Mouse (Mus musculus): Measurements from ENCODE around the gene Pcsk2. TPM values are rescaled to one million over a fixed set of nuclear protein-coding genes. Genes with fewer than 3 reads are reported as not detected.
A peak's percentile ranks its signal among the peaks of the same experiment; 100 is the strongest.

Gene Pcsk2
- total RNA-seq, 2 experiments from 2014 or later, result not detected

GRCm38 (mm10) chr2:143643305-143643704 lies 97.3 kb downstream of the Pcsk2 start:
- ATAC-seq (replicated peaks; ENCODE audit: poor library complexity), result no peak

DNA sequence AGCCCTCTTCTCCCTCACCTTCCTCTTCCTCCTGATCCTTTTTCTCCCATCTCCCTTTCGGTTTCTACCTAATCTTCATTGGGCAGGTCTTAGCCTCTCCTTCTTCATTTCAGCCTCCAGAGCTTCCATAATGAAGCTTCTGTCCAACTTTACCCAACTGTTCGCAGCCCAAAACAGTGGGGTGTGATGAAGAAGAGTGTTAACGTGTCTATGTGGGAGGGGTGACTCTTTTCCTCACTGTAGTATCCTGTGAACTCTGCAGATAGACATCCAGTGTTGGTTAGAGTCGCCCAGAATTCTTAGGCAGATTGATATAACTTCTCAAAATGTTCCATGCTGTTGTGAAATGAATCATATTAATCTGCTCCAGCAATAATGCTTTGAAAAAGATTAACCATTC lies 98.4 kb downstream of the Pcsk2 start:
- no peak for ATAC-seq (replicated peaks; ENCODE audit: poor library complexity)

GRCm38 (mm10) chr2:143646001-143646400 lies 100.0 kb downstream of the Pcsk2 start:
- no peak for ATAC-seq (replicated peaks; ENCODE audit: poor library complexity)

- no peak for ATAC-seq (replicated peaks; ENCODE audit: poor library complexity)
Observed at GRCm38 (mm10) chr2:143654621-143655020, 108.7 kb downstream of the Pcsk2 start.

GRCm38 (mm10) chr2:143656968-143657367 lies 111.0 kb downstream of the Pcsk2 start:
- no peak for ATAC-seq (replicated peaks; ENCODE audit: poor library complexity)

DNA sequence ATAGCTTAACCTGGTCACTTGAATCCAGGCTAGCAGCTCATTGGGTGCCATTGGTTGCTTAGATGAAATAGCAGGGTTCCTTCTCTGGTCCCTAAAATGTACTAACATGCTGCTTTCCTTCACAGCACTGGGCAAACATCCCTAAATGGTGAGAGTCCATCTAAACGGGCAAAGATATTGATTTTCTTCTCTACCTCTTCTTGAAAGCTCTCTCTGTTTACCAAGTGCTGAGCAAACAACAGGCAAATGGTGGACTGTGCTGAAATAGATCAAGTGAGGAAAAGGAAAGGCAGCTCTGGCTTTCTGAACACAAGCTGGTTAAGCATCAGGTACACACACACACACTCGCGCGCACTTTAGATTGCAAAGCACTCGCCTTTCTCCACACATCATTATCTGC lies 120.8 kb downstream of the Pcsk2 start:
- ATAC-seq (replicated peaks; ENCODE audit: poor library complexity), result no peak

DNA sequence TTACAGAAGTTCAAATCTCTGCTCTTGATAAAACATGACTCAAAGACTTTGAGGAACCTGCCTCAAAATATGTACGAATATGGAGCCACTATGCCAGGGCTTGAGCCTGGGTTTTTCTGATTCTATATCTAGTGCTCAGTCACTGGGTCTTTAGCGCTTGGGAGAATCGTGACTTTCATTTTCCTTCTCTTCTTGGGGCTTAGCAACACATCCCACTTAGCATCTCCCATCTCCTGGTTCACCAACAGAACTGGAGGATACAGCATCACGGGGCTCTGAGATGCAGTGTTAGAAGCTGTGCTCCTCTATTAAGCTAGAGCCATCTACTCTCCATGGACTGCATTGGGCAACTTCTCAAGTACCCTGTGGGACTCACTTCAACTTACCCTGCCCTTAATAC lies 131.9 kb downstream of the Pcsk2 start:
- no peak for ATAC-seq (replicated peaks; ENCODE audit: poor library complexity)

DNA sequence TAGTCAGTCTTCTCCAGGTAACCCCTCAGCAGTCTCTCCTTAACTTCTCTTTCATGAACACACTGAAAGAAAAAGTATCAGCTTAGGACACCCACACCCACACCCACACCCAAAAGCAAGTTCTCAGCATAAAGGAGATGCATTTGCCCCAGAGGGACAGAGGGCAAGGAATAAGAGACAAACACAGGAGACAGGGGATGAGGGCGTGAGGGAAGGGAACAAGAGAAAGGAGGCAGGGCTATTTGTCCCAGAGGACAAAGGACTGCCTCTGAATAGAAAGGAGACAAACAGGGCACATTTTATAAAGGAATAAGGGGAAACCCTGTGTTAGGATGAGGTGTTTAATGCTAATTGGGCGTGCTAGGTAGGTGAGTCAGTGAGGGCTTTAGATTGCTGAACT lies 133.6 kb downstream of the Pcsk2 start:
- no peak for ATAC-seq (replicated peaks; ENCODE audit: poor library complexity)

GRCm38 (mm10) chr2:143681873-143682555 lies 136.1 kb downstream of the Pcsk2 start:
- no peak for ATAC-seq (replicated peaks; ENCODE audit: poor library complexity)

DNA sequence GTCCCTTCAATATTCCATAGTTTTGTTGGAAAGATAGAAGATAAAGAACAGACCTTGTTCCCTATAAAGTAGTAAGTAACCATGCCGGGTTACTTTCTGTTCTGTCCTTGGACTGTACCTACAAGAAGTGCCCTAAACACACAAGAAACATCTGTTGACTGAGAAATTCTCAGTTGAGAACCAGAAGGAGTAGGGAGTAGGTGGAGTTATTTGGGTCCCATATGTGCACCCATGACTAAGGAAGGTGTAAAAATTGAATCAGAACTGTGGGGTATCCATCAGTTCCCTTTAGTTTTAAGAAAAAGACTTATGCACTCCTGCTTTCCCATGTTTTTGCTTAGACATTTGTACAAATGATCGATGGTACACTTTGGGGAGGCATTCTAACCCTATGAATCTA lies 137.6 kb downstream of the Pcsk2 start:
- no peak for ATAC-seq (replicated peaks; ENCODE audit: poor library complexity)

- ATAC-seq (replicated peaks; ENCODE audit: poor library complexity), result no peak
Observed at GRCm38 (mm10) chr2:143691244-143691643, 145.3 kb downstream of the Pcsk2 start.

DNA sequence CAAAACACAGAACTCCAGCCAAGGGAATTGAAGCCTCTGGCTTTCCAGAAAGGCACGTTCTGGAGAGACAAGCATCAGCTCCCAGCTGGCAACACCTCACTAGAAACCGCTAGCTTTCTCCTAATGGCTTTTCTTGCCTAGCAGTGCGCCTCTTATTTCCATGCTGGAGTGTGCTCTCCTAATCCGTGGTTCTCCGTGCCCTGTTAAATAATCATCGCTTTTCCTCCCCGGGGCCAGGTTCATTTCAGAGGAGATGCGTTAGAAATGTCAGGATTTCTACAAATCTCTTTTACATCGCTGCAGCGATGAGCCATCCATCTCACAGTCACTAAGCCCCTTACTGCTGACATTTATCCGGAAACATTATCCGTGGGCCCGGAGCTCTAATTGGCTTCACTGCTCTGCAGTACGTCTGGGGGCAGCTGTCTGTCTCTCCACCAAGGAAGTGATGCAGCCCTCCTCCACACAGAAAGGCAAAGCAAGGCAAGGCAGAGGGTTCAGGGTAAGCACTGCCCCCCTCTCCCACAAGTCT lies 150.1 kb downstream of the Pcsk2 start:
- no peak for ATAC-seq (replicated peaks; ENCODE audit: poor library complexity)

DNA sequence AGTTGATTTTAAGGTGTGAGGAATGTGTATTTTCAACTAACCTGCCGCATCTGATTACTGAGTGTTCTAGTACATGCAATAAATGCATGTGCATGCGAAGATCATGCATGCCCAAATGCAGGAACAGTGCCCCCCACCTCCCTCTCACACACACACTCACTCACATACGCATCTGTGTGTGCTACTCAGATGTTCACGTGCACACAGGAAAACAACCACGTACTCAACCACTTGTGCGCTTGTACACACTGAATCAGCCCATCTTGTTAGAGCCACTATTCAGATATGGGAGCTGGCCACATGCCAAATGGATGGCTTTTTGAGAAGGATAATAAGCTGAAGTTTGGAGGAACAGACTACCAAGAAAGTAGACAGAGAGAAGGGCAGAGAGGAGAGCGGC lies 150.7 kb downstream of the Pcsk2 start:
- ATAC-seq (replicated peaks; ENCODE audit: poor library complexity), result no peak

GRCm38 (mm10) chr2:143701141-143701540 lies 155.2 kb downstream of the Pcsk2 start:
- ATAC-seq (replicated peaks; ENCODE audit: poor library complexity), result no peak

DNA sequence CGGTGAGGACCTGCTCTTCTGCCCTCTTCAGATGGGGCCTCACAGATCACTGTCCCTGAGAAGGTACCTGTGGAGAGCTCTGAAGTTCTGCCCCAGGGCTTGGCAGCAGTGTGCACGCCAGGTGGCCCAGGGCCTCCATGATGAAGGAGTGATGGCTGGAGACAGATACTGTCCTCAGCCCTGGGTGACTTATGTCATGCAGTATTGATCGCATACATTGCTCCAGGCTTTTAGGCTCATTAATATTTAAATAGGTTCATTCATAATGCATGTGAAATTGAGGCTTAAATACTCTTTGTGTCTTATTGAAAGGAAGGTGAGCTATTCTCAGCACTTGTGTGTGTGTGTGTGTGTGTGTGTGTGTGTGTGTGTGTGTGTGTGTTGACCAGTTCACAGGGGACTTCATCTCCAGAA lies 157.0 kb downstream of the Pcsk2 start:
- no peak for ATAC-seq (replicated peaks; ENCODE audit: poor library complexity)

DNA sequence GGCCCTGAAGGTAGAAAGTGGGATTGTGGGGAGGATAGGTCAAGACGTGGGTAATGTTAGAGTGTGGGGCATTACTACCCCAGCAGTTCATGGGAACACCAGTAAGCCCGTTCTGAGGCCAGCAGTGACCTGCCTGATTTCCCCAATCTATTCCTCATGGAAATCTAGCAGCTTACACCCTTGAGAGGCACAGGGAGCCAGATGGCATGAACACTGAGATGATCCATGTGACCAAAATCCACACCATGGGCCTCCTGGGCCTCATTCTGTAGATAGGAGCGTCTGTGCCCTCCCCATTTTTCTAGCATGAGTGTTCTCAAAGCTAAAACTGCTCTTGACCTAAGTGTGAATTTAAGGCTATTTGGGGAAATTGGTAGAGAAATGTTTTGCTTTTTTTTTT lies 162.2 kb downstream of the Pcsk2 start:
- no peak for ATAC-seq (replicated peaks; ENCODE audit: poor library complexity)

GRCm38 (mm10) chr2:143709249-143709648 lies 163.3 kb downstream of the Pcsk2 start:
- ATAC-seq (replicated peaks; ENCODE audit: poor library complexity), result no peak

DNA sequence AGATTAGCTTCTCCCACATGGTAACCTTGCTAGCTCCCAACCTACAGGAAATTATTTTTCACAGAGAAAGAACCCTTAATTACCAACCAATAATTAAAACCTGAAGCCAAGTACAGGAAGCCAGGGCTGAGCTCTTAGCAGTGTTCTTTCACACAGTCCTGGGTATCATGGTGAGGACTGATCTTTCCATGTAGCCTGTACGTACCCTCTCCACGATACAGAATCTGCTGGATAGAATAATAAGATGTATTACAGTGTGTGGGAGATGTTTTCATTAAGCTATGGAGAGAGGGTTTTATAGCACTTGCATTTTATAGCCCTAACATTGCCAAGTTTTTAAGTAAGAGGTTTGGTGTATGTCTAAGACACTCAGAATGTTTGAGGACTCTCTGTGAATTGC lies 164.0 kb downstream of the Pcsk2 start:
- no peak for ATAC-seq (replicated peaks; ENCODE audit: poor library complexity)

DNA sequence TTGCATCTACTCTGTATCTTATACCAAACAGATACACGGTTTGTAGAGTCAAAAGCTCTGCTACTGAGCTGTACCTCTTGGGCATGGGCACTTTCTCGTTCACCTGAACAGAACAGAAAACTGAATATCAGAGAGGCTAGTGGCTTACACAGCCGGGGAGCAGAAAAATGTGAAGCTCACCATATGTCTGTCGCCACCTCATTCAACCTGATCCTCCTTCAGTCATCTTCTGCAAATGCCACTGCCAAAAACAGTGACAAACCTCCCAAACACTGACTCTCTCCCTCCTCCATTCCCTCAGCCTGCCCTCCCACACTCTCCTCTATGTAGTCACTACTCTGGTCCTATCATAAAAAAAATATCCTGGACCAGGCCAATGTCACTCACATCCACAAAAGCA lies 165.9 kb downstream of the Pcsk2 start:
- ATAC-seq (replicated peaks; ENCODE audit: poor library complexity), result no peak

DNA sequence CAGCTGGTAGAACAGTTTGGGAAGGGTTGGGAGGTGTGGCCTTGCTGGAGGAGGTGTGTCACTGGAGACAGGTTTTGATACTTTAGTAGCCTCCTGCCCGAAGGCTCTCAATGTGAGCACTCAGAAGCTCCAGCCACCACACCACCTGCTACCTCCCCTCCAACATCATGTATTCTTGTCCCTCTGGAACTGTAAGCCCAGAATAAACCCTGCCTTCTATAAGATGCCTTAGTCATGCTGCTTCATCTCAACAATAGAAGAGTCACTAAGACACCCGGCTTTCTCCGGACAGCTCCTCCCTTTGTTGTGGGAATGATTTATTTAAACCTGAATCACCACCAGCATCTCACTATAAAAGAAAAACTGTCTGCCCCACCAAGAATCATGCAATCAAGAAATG lies 166.9 kb downstream of the Pcsk2 start:
- ATAC-seq (replicated peaks; ENCODE audit: poor library complexity), result no peak

- no peak for ATAC-seq (replicated peaks; ENCODE audit: poor library complexity)
Observed at GRCm38 (mm10) chr2:143713902-143714301, 167.9 kb downstream of the Pcsk2 start.

- ATAC-seq (replicated peaks; ENCODE audit: poor library complexity), result no peak
Observed at GRCm38 (mm10) chr2:143715110-143715509, 169.2 kb downstream of the Pcsk2 start.

GRCm38 (mm10) chr2:143723231-143723630 lies 177.3 kb downstream of the Pcsk2 start:
- 0 out of 2 replicates have a peak, but pooled peaks have one; percentile 42 for ATAC-seq (replicated peaks; ENCODE audit: poor library complexity)
